Mouse (Mus musculus): Measurements from ENCODE around the gene Fcgr3. TPM values are rescaled to one million over a fixed set of nuclear protein-coding genes. Genes with fewer than 3 reads are reported as not detected.
"Not testable (repeated sequence)": the region's sequence is repeated elsewhere in the genome, so short reads cannot be mapped to it uniquely, and the experiment has no call there.

Fcgr3 gene
- polyA plus RNA-seq, 1 experiment from 2014 or later = 5.5 TPM

GRCm38 (mm10) chr1:171078419-171078818, 13.7 kb upstream of the Fcgr3 start:
- H3K36me3 ChIP-seq (replicated peaks); H3K9me3 ChIP-seq; H3K4me1 ChIP-seq; H3K27ac ChIP-seq (replicated peaks); DNase-seq (ENCODE audit: low spot score): not testable (repeated sequence)
- peak overlapping the region; percentile 27; the same call in 1 of the 2 replicates for H3K4me3 ChIP-seq
- peaks cover 51% of the 10 kb centered on the region for H3K27me3 ChIP-seq (replicated peaks; ENCODE audit: low read depth, poor library complexity, severe bottlenecking)
- 24% methylated on average over 12 of the region's 12 CpGs for WGBS

DNA sequence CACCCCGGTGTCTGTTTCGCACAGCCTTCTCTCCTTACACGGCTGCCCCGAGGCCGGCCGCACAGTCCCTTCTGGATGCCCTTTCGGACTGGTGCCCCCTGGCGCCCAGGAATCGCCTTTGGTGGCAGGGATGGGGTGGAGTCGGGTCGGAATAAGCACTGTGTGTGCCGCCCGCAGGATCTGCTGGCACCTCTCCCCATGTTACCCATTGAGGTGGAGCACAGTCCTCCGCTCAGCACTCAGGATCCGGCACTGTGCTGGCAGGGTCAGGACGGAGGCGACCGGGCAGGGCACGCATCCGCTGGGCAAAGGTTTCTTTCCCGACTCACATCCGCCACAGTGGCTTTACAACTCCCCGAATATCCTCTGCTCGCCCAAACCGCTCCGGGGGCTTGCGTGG, 13.2 kb upstream of the Fcgr3 start:
- Histone ChIP-seq H3K27me3 (replicated peaks; ENCODE audit: low read depth, poor library complexity, severe bottlenecking) (peaks cover 51% of the 10 kb centered on the region), H3K4me3 (peak overlapping the region; percentile 41; the same call in 1 of the 2 replicates)
- DNase-seq (ENCODE audit: low spot score); H3K27ac ChIP-seq (replicated peaks); H3K9me3 ChIP-seq; H3K4me1 ChIP-seq; H3K36me3 ChIP-seq (replicated peaks): not testable (repeated sequence)
- 5% methylated on average over 19 of the region's 27 CpGs for WGBS

GRCm38 (mm10) chr1:171077192-171077591, 12.5 kb upstream of the Fcgr3 start:
- peaks cover 47% of the 10 kb centered on the region for H3K27me3 ChIP-seq (replicated peaks; ENCODE audit: low read depth, poor library complexity, severe bottlenecking)
- whole genome bisulfite sequencing = 37% methylated on average over 5 of the region's 5 CpGs
- H3K9me3 ChIP-seq; DNase-seq (ENCODE audit: low spot score); H3K36me3 ChIP-seq (replicated peaks); H3K4me3 ChIP-seq; H3K4me1 ChIP-seq; H3K27ac ChIP-seq (replicated peaks): not testable (repeated sequence)

DNA sequence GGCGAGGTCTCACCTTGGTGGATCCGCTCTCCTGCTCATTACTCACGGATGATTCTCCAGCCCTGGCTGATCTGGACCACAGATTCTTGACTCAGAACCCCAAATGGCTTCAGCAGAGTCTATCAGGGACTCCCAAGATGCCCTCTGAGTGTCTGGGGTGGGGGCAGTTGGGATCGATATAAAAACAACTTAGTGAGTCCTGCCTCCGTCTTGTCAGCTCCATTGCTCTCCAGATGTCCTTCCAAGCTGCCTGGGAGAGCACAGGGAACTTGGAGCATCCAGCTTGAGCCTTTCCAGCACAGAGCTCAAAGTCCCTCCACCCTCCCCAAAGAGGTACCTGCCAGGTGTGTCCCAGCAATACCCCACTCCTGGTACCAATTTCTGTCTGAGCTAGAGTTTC, 11.4 kb upstream of the Fcgr3 start:
- not testable (repeated sequence) for H3K4me1 ChIP-seq; H3K27ac ChIP-seq (replicated peaks); H3K36me3 ChIP-seq (replicated peaks); H3K9me3 ChIP-seq; DNase-seq (ENCODE audit: low spot score); H3K4me3 ChIP-seq
- WGBS = 72% methylated on average over 5 of the region's 5 CpGs
- peaks cover 42% of the 10 kb centered on the region for H3K27me3 ChIP-seq (replicated peaks; ENCODE audit: low read depth, poor library complexity, severe bottlenecking)

DNA sequence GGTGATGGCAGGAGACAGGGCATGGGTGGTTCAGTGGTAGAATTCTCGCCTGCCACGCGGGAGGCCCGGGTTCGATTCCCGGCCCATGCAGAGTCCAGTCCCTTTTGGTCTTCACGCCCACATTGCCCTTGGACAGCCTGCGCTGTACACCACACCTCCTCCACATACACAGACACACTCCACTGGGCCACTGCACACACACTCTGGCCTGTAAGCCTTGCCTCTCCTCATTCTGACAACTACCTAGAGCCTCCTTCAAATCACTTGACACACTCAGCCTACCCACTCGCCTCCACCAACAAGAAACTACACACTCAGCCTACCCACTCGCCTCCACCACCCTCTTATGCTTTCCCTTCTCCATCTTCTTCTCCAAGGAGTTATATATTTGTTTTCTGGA, 9.5 kb upstream of the Fcgr3 start:
- not testable (repeated sequence) for H3K4me1 ChIP-seq; H3K27ac ChIP-seq (replicated peaks); H3K9me3 ChIP-seq; H3K36me3 ChIP-seq (replicated peaks); H3K4me3 ChIP-seq
- WGBS = 20% methylated on average over 7 of the region's 10 CpGs
- DNase-seq (ENCODE audit: low spot score) = peak; percentile 66
- peaks cover 60% of the 10 kb centered on the region for H3K27me3 ChIP-seq (replicated peaks; ENCODE audit: low read depth, poor library complexity, severe bottlenecking)

GRCm38 (mm10) chr1:171072217-171072616, 7.5 kb upstream of the Fcgr3 start:
- WGBS = no CpG with 5 or more reads among the region's 45 CpGs
- H3K4me3 ChIP-seq; H3K27ac ChIP-seq (replicated peaks); H3K4me1 ChIP-seq; DNase-seq (ENCODE audit: low spot score); H3K9me3 ChIP-seq; H3K36me3 ChIP-seq (replicated peaks): not testable (repeated sequence)
- H3K27me3 ChIP-seq (replicated peaks; ENCODE audit: low read depth, poor library complexity, severe bottlenecking) = peaks cover 50% of the 10 kb centered on the region

GRCm38 (mm10) chr1:171071726-171072125, 7.0 kb upstream of the Fcgr3 start:
- H3K27ac ChIP-seq (replicated peaks); H3K9me3 ChIP-seq; H3K4me3 ChIP-seq; H3K4me1 ChIP-seq; DNase-seq (ENCODE audit: low spot score); H3K36me3 ChIP-seq (replicated peaks): not testable (repeated sequence)
- peaks cover 47% of the 10 kb centered on the region for H3K27me3 ChIP-seq (replicated peaks; ENCODE audit: low read depth, poor library complexity, severe bottlenecking)
- WGBS = no CpG with 5 or more reads among the region's 35 CpGs

DNA sequence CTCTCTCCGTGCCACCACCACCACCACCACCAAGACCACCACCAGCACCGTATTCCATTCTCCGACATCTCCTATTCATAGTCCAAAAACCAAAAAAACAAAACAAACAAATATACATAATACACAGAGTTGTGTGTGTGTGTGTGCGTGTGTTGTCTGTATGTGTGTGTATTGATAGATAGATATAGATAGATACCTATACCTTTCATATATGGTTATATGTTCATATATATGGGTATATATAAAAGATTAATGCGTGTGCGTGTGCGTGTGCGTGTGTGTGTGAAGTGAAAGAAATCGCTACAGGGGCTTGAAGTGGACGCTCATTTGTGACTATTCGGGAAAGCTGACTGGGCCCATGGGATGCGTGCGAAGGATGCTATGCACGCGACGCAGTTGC, 6.1 kb upstream of the Fcgr3 start:
- 28% methylated on average over 16 of the region's 16 CpGs for WGBS
- not testable (repeated sequence) for H3K36me3 ChIP-seq (replicated peaks); H3K9me3 ChIP-seq; DNase-seq (ENCODE audit: low spot score); H3K27ac ChIP-seq (replicated peaks); H3K4me1 ChIP-seq
- Histone ChIP-seq H3K27me3 (replicated peaks; ENCODE audit: low read depth, poor library complexity, severe bottlenecking) (peaks cover 51% of the 10 kb centered on the region), H3K4me3 (peak overlapping the region; percentile 17; the same call in 1 of the 2 replicates)

- DNase-seq (ENCODE audit: low spot score) = peak; percentile 44
- H3K9me3 ChIP-seq; H3K4me3 ChIP-seq; H3K4me1 ChIP-seq; H3K36me3 ChIP-seq (replicated peaks); H3K27ac ChIP-seq (replicated peaks): not testable (repeated sequence)
- 63% methylated on average over 3 of the region's 3 CpGs for WGBS
- peaks cover 60% of the 10 kb centered on the region for H3K27me3 ChIP-seq (replicated peaks; ENCODE audit: low read depth, poor library complexity, severe bottlenecking)
These were observed 4.8 kb upstream of the Fcgr3 start for GRCm38 (mm10) chr1:171069508-171069907.

DNA sequence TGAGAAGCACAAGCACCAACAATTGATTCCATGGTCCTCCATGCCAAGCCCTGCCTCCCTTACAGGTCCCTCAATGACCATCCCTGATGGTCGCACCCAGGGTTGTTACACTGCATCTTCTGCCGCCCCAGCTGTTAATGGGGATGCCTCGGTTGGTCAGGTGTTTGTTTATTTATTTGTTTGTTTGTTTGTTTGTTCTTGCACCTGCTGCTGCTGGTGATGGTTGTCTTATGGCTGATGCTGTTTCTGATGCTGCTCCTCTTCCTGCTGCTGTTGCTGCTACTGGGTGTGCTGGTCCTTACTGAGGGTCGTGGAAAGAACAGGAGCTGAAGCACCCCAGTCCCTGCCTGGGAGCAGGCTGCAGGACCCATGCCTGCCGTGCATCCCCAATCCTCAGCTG, 3.2 kb upstream of the Fcgr3 start:
- H3K27me3 ChIP-seq (replicated peaks; ENCODE audit: low read depth, poor library complexity, severe bottlenecking) = peaks cover 64% of the 10 kb centered on the region
- H3K36me3 ChIP-seq (replicated peaks); H3K9me3 ChIP-seq; H3K27ac ChIP-seq (replicated peaks): not testable (repeated sequence)
- H3K4me1 ChIP-seq = peaks cover 13% of the 10 kb centered on the region
- DNase-seq (ENCODE audit: low spot score) = peak; percentile 23
- 47% methylated on average over 5 of the region's 5 CpGs for WGBS
- H3K4me3 ChIP-seq = 0 out of 2 replicates have a peak overlapping the region, but pooled peaks have one; percentile 6

- H3K27ac ChIP-seq (replicated peaks); H3K4me3 ChIP-seq; H3K9me3 ChIP-seq; H3K36me3 ChIP-seq (replicated peaks); DNase-seq (ENCODE audit: low spot score): not testable (repeated sequence)
- Histone ChIP-seq H3K27me3 (replicated peaks; ENCODE audit: low read depth, poor library complexity, severe bottlenecking) (peaks cover 65% of the 10 kb centered on the region), H3K4me1 (peaks cover 13% of the 10 kb centered on the region)
- WGBS = 34% methylated on average over 4 of the region's 10 CpGs
These were observed 1.8 kb upstream of the Fcgr3 start for GRCm38 (mm10) chr1:171066583-171066982.

DNA sequence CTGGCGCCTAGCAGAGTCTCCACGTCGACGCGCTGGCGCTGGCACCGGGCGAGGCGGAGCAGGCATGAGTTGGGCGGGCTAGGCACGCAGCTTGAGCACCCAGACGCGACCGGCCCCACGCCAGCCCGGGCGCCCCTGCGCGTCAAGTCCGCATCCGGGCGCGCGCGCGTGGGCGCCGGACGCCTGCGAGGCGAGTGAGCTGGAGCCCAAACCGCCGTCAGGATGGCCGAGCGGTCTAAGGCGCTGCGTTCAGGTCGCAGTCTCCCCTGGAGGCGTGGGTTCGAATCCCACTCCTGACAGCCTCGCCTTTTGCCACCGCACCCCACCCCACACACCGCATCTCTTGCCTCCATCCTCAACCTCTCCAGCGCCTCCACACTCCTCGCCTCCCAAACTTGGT, 1.0 kb upstream of the Fcgr3 start:
- peak overlapping the region; percentile 48 for H3K4me3 ChIP-seq
- not testable (repeated sequence) for DNase-seq (ENCODE audit: low spot score); H3K36me3 ChIP-seq (replicated peaks); H3K27ac ChIP-seq (replicated peaks); H3K9me3 ChIP-seq
- 7% methylated on average over 32 of the region's 45 CpGs for WGBS
- peaks cover 13% of the 10 kb centered on the region for H3K4me1 ChIP-seq
- peaks cover 58% of the 10 kb centered on the region for H3K27me3 ChIP-seq (replicated peaks; ENCODE audit: low read depth, poor library complexity, severe bottlenecking)

- peak overlapping the region; percentile 46 for H3K4me3 ChIP-seq
- H3K36me3 ChIP-seq (replicated peaks); DNase-seq (ENCODE audit: low spot score); H3K9me3 ChIP-seq; H3K27ac ChIP-seq (replicated peaks): not testable (repeated sequence)
- H3K4me1 ChIP-seq = peaks cover 13% of the 10 kb centered on the region
- peaks cover 53% of the 10 kb centered on the region for H3K27me3 ChIP-seq (replicated peaks; ENCODE audit: low read depth, poor library complexity, severe bottlenecking)
- under 1% methylated on average over 27 of the region's 35 CpGs for WGBS
These were observed 480 bp upstream of the Fcgr3 start for GRCm38 (mm10) chr1:171065243-171065587.
